Mouse (Mus musculus): ENCODE data around the gene Trak1. TPM values are rescaled to one million over a fixed set of nuclear protein-coding genes. Genes with fewer than 3 reads are reported as not detected.

Trak1 gene
- polyA plus RNA-seq, 1 experiment = 9.7 TPM

GRCm38 (mm10) chr9:121271561-121271960 lies 25.7 kb upstream of the Trak1 start:
- H3K36me3 ChIP-seq (replicated peaks; ENCODE audit: low read length) = no peaks in the 10 kb centered on the region
- no peak overlapping the region for H3K4me3 ChIP-seq (replicated peaks)
- no peak for TF ChIP-seq GATA1 (IDR thresholded peaks at IDR 0.05; ENCODE audit: borderline replicate concordance, low read length)
- TF ChIP-seq FLI1 (IDR thresholded peaks at IDR 0.05; ENCODE audit: low read length) = no peak
- peaks cover 51% of the 10 kb centered on the region for H3K27me3 ChIP-seq (replicated peaks)
- H3K9me3 ChIP-seq = 0 out of 2 replicates have a peak, but pooled peaks cover 4% of the 10 kb centered on the region
- H3K4me1 ChIP-seq = peaks cover 24% of the 10 kb centered on the region; the same call in 1 of the 2 replicates

GRCm38 (mm10) chr9:121276745-121277117 lies 20.6 kb upstream of the Trak1 start:
- Histone ChIP-seq H3K36me3 (replicated peaks; ENCODE audit: low read length) (no peaks in the 10 kb centered on the region), H3K27me3 (replicated peaks) (peaks cover 60% of the 10 kb centered on the region), H3K4me1 (peaks cover 30% of the 10 kb centered on the region), H3K9me3 (no peaks in the 10 kb centered on the region), H3K4me3 (replicated peaks) (peak overlapping the region; percentile 93)
- TF ChIP-seq GATA1 (IDR thresholded peaks at IDR 0.05; ENCODE audit: borderline replicate concordance, low read length) (no peak), FLI1 (IDR thresholded peaks at IDR 0.05; ENCODE audit: low read length) (no peak)

DNA sequence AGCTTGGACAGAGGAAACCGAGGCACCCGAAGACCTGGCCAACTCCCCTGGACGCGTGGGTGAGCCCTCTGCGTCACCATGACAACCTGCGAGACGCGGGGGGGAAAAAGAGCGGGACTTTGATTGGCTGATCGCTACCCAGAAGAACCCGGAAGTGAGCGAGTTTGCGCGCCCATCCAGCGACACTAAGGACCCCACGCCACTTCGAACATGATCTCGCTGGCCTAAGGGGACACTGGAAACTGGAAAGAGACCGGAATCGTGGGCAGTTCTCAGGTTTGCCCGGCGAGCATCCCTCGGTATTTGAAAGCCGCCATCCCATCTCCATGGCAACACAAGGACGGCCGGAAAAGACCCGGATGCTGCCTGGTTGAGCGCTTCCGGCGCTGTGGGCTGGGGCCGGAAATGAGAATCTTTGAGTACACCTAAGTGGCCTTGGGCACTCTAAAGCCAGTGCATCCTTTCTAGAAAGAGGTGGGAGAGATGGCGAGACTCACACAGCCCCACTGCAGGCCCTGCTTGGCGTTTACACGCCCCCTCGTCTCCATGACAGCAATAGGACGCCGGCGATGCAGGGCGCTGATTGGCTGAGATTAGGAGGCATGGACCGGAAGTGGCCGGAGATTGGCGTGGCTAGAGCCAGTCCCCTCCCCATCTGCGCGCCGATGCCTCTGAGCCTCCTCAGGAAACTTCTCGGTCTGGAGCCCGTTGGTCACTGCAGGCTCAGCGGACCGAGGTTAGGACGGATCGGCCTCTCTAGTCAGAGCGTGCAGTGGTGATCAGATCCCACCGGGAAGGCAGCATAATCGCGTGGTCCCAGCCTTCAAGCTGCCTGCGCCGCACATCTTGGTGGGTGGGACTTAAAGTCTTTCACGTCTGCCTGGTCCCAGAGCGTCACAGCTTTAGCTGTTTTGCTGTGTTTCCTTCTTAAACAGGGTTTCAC lies 19.9 kb upstream of the Trak1 start, which contains the start of gene Ulk4:
TSS of gene Ulk4 (minus strand) at position 80 of the 943 bp plus-strand sequence.
- TF ChIP-seq GATA1 (IDR thresholded peaks at IDR 0.05; ENCODE audit: borderline replicate concordance, low read length) (no peak), FLI1 (IDR thresholded peaks at IDR 0.05; ENCODE audit: low read length) (no peak; the same call in 1 of the 2 replicates)
- Histone ChIP-seq H3K27me3 (replicated peaks) (peaks cover 59% of the 10 kb centered on the region), H3K36me3 (replicated peaks; ENCODE audit: low read length) (no peaks in the 10 kb centered on the region), H3K4me1 (peaks cover 26% of the 10 kb centered on the region), H3K4me3 (replicated peaks) (peak within 1 kb of the TSS; percentile 93), H3K9me3 (peaks cover 6% of the 10 kb centered on the region)

GRCm38 (mm10) chr9:121279216-121279615 lies 18.1 kb upstream of the Trak1 start:
- H3K36me3 ChIP-seq (replicated peaks; ENCODE audit: low read length) = no peaks in the 10 kb centered on the region
- no peak overlapping the region for H3K4me3 ChIP-seq (replicated peaks)
- H3K4me1 ChIP-seq = peaks cover 19% of the 10 kb centered on the region
- TF ChIP-seq FLI1 (IDR thresholded peaks at IDR 0.05; ENCODE audit: low read length) (no peak), GATA1 (IDR thresholded peaks at IDR 0.05; ENCODE audit: borderline replicate concordance, low read length) (no peak)
- peaks cover 52% of the 10 kb centered on the region for H3K27me3 ChIP-seq (replicated peaks)
- peaks cover 10% of the 10 kb centered on the region for H3K9me3 ChIP-seq

DNA sequence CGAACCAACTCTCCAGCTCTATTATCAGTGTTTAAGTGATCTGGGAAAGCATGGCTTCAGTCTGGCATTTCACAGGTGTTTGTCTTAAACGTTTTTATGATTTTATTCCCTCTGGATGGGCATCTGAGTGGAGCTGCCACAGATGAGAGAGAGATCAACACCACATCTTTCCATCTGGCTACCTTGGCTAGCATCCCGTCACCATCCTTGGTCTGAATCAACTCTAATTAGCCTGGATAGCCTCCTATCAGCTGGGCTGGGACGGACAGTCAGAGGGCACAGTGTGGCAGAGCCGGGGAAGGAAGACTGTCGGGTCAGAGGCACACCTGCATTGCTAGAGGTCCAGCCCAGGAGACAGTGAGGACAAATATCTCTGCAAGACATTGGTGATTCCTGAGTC lies 15.4 kb upstream of the Trak1 start:
- Histone ChIP-seq H3K9me3 (peaks cover 13% of the 10 kb centered on the region), H3K36me3 (replicated peaks; ENCODE audit: low read length) (no peaks in the 10 kb centered on the region), H3K4me3 (replicated peaks) (no peak overlapping the region), H3K27me3 (replicated peaks) (peaks cover 33% of the 10 kb centered on the region), H3K4me1 (peaks cover 28% of the 10 kb centered on the region)
- TF ChIP-seq FLI1 (IDR thresholded peaks at IDR 0.05; ENCODE audit: low read length) (no peak), GATA1 (IDR thresholded peaks at IDR 0.05; ENCODE audit: borderline replicate concordance, low read length) (no peak)

GRCm38 (mm10) chr9:121283620-121284185 lies 13.6 kb upstream of the Trak1 start:
- H3K4me1 ChIP-seq = peaks cover 16% of the 10 kb centered on the region
- H3K9me3 ChIP-seq = peaks cover 16% of the 10 kb centered on the region
- H3K27me3 ChIP-seq (replicated peaks) = peaks cover 22% of the 10 kb centered on the region
- H3K4me3 ChIP-seq (replicated peaks) = no peak overlapping the region
- TF ChIP-seq FLI1 (IDR thresholded peaks at IDR 0.05; ENCODE audit: low read length) (no peak), GATA1 (IDR thresholded peaks at IDR 0.05; ENCODE audit: borderline replicate concordance, low read length) (no peak)
- no peaks in the 10 kb centered on the region for H3K36me3 ChIP-seq (replicated peaks; ENCODE audit: low read length)

DNA sequence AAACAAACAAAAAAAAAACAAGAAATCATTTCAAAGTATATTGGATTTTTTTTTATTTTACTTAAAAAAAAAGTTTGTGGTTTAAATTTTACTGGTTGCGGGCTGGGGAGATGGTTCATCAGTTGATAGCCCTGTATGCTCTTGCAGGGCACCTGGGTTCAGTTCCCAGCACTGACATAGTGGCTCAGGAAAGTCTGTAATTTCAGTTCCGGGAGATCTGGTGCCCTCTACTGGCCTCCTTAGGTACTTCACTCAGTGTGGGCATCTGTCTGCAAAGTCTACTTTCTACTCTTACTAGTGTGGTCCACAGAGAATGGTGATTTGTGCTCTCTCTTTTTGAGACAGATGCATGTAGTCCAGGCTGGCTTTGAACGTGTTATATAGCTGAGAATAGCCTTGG lies 12.9 kb upstream of the Trak1 start:
- Histone ChIP-seq H3K36me3 (replicated peaks; ENCODE audit: low read length) (no peaks in the 10 kb centered on the region), H3K4me1 (peaks cover 16% of the 10 kb centered on the region), H3K4me3 (replicated peaks) (no peak overlapping the region), H3K27me3 (replicated peaks) (peaks cover 17% of the 10 kb centered on the region), H3K9me3 (peaks cover 21% of the 10 kb centered on the region)
- TF ChIP-seq GATA1 (IDR thresholded peaks at IDR 0.05; ENCODE audit: borderline replicate concordance, low read length) (no peak), FLI1 (IDR thresholded peaks at IDR 0.05; ENCODE audit: low read length) (no peak)

DNA sequence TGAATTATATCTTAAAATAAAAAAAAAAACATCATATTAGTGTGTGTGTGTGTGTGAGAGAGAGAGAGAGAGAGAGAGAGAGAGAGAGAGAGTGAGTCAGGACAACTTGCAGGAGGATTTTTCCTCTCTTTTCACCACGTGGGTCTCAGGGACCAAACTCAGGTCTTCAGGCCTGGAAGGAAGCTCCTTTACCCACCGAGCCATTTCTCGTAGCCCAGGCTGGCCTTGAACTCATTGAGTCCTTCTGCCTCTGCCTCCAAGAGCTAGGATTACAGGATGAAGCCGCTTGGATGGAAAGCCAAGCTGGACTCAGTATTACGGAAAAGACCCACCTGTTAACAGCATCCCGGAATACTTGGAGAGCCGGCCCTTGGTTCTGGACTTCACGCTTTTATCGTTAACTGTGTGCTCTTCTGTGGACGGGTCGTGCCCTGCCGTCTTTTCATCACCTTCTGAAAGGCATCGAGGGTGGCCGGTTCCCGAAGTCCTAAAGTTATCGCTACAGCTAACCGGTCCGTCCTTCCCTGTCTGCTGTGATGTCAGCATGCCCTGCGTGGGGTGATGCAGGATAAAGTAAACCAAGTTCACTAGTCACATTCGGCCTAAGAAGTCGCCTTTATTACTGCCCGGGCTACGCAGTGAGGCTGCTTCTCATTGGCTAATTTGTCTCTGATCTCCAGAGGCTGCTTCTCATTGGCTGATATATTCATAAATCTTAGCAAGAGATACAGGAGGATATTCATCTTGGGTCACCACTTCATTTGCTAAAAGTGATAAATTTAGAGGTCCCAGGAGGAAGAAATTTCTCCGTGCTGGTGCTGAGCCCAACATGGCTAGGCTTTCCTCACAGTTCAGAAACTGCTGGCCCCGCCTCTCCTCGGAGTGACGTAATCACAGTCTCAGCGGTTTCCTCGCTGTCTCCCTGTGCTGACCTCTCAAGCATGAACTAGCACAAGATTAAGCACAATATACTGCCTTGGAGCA lies 11.7 kb upstream of the Trak1 start:
- H3K36me3 ChIP-seq (replicated peaks; ENCODE audit: low read length) = no peaks in the 10 kb centered on the region
- H3K4me3 ChIP-seq (replicated peaks) = peak overlapping the region; percentile 88
- H3K4me1 ChIP-seq = peaks cover 16% of the 10 kb centered on the region
- H3K27me3 ChIP-seq (replicated peaks) = peaks cover 17% of the 10 kb centered on the region
- TF ChIP-seq GATA1 (IDR thresholded peaks at IDR 0.05; ENCODE audit: borderline replicate concordance, low read length) = no peak
- TF ChIP-seq FLI1 (IDR thresholded peaks at IDR 0.05; ENCODE audit: low read length) = no peak
- peaks cover 32% of the 10 kb centered on the region for H3K9me3 ChIP-seq

DNA sequence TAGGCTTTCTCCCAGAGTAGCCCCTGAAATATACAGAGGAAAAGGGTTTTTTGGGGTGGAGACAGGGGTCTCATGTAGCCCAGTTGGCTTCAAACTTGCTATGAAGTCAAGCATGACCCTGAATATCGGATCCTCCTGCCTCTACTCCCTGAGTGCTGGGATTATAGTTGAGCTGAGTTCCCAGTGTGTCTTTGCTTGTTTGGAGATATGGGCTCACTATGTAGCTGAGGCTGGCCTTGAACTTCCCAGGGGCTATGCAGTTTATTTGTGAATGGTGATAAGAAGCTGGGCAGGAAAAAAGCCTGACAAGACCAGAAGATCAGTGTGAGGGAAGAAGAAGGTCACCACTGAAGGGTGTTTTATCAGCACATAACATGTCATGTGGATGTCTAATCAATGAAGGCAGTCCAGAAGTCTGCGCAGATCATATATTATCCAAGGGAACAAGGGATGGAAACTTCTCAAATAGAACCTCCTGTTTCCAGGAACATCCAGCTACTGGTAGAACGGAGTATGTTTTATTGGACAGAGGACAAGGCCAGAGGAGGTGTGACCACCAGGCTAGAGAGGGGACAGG lies 10.9 kb upstream of the Trak1 start:
- H3K4me3 ChIP-seq (replicated peaks) = peak overlapping the region; percentile 88
- no peaks in the 10 kb centered on the region for H3K36me3 ChIP-seq (replicated peaks; ENCODE audit: low read length)
- peaks cover 35% of the 10 kb centered on the region for H3K9me3 ChIP-seq
- peaks cover 14% of the 10 kb centered on the region for H3K27me3 ChIP-seq (replicated peaks)
- peaks cover 16% of the 10 kb centered on the region for H3K4me1 ChIP-seq
- no peak for TF ChIP-seq FLI1 (IDR thresholded peaks at IDR 0.05; ENCODE audit: low read length)

Data from megakaryocyte, embryonic 14.5 days (primary cell).